1 mouse cellular context compared by ENCODE assay signal in the genomic region with DNA sequence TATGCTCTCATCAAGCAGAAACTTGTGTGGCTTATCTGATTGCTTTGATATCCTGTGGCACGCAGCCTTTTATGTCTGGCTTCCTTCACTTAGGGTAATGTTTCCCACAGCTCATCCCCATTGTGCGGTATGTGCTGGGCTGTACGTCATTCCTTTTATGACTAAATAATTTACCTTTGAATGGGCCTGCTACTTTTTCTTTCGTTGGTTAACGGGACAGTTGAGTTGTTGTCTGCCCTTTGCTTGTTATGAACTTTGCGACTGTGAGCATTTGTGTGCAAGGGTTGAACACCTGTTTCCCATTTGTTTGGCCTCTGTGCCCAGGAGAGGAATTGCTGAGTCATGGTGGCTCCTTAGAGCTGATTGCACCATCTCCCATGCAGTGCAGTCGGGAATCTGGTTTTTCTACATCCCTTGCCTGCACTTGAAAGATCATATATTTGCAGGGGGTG.
TF ChIP-seq lines count a peak whose summit lies in the region.

No protein-coding gene starts in this region.

TF ChIP-seq in CH12.LX, 34 proteins besides CTCF, POLR2A, EP300 and RAD21:
- TF ChIP-seq MAFK (IDR thresholded peaks at IDR 0.05; ENCODE audit: insufficient replicate concordance, low read length) (peak; percentile 66; the same call in 1 of the 2 replicates), MAX (IDR thresholded peaks at IDR 0.05; ENCODE audit: low read length) (no peak), MAZ (IDR thresholded peaks at IDR 0.05; ENCODE audit: low read depth, low read length) (no peak), ETS1 (conservative IDR thresholded peaks at IDR 0.05; ENCODE audit: low read depth, low read length) (no peak)
